Mouse (Mus musculus) heart, embryonic 13.5 days (tissue): Measurements from ENCODE around the gene Notch1. TPM values are rescaled to one million over a fixed set of nuclear protein-coding genes. Genes with fewer than 3 reads are reported as not detected.

Source experiments
- ATAC-seq: fragments of 200-750 bp; cut with Nextera tagmentation; 2 replicates; pipeline ENCODE4 v1.8.0; 2017; ENCODE audit warnings: moderate TSS enrichment; ENCODE audit not compliant: insufficient number of reproducible peaks, low FRiP score, low TSS enrichment; ENCODE audit errors: extremely low read depth
- H3K27ac ChIP-seq: fragments of 300-500 bp; sonication (generic); replicated peaks from 2 replicates; pipeline ENCODE4 v1.5.1; 2015; ENCODE audit warnings: moderate library complexity, mild to moderate bottlenecking, inconsistent platforms
- H3K27me3 ChIP-seq: fragments of 300-500 bp; sonication (generic); replicated peaks from 2 replicates; pipeline ENCODE4 v1.6.1; 2015; ENCODE audit warnings: mild to moderate bottlenecking, inconsistent platforms
- H3K36me3 ChIP-seq: fragments of 300-500 bp; sonication (generic); 2 replicates; pipeline ENCODE4 v1.6.1; 2015; ENCODE audit warnings: mild to moderate bottlenecking, inconsistent platforms
- H3K4me1 ChIP-seq: fragments of 300-500 bp; sonication (generic); 2 replicates; pipeline ENCODE4 v1.6.1; 2015; ENCODE audit warnings: inconsistent platforms
- H3K4me2 ChIP-seq: fragments of 300-500 bp; sonication (generic); 2 replicates; pipeline ENCODE4 v1.6.1; 2015; ENCODE audit warnings: inconsistent platforms, mild to moderate bottlenecking, moderate library complexity
- H3K4me3 ChIP-seq: fragments of 300-500 bp; sonication (generic); 2 replicates; pipeline ENCODE4 v1.5.1; 2015; ENCODE audit warnings: moderate library complexity, mild to moderate bottlenecking, inconsistent platforms
- H3K9ac ChIP-seq: fragments of 300-500 bp; sonication (generic); 2 replicates; pipeline ENCODE4 v1.6.1; 2015; ENCODE audit warnings: inconsistent platforms, mild to moderate bottlenecking, moderate library complexity
- H3K9me3 ChIP-seq: fragments of 300-500 bp; sonication (generic); 2 replicates; pipeline ENCODE4 v1.6.1; 2016; ENCODE audit warnings: inconsistent platforms
- whole genome bisulfite sequencing: fragments of 180-500 bp; shearing (Covaris S2); methylation state at CpG from one replicate; pipeline ENCODE4 v1.1.7; 2015; ENCODE audit warnings: mixed read lengths; 5-methylcytosine and 5-hydroxymethylcytosine counted together
- polyA plus RNA-seq: library from polyadenylated mRNA; unstranded; fragments of >200 nt; fragmentation: Nextera tagmentation; extraction: Ambion mirVana; gene quantifications from 2 replicates; pipeline ENCODE4 v1.2.1, GENCODE M21; 2015

Notch1 gene
- polyA plus RNA-seq, 1 experiment from 2014 or later = 11.4 TPM

GRCm38 (mm10) chr2:26549801-26550200 is 33.3 kb upstream of the Notch1 start:
- Histone ChIP-seq H3K27ac (peak overlapping the region; percentile 22; the same call in 1 of the 2 replicates), H3K4me3 (no peak overlapping the region), H3K36me3 (no peaks in the 10 kb centered on the region), H3K4me2 (no peak overlapping the region), H3K9ac (0 out of 2 replicates have a peak overlapping the region, but pooled peaks have one; percentile 1), H3K27me3 (no peaks in the 10 kb centered on the region), H3K9me3 (no peaks in the 10 kb centered on the region), H3K4me1 (peaks cover 39% of the 10 kb centered on the region)
- 58% methylated on average over 10 of the region's 10 CpGs for WGBS
- no peak for ATAC-seq

- no peak overlapping the region for H3K4me3 ChIP-seq
- no peaks in the 10 kb centered on the region for H3K9me3 ChIP-seq
- 32% methylated on average over 2 of the region's 2 CpGs for WGBS
- H3K36me3 ChIP-seq = no peaks in the 10 kb centered on the region
- peaks cover 58% of the 10 kb centered on the region for H3K4me1 ChIP-seq
- H3K27me3 ChIP-seq = no peaks in the 10 kb centered on the region
- H3K27ac ChIP-seq = no peak overlapping the region
- H3K9ac ChIP-seq = no peak overlapping the region; the same call in 1 of the 2 replicates
- ATAC-seq = no peak
- H3K4me2 ChIP-seq = no peak overlapping the region
Measured at GRCm38 (mm10) chr2:26547481-26547880, 31.0 kb upstream of the Notch1 start.

DNA sequence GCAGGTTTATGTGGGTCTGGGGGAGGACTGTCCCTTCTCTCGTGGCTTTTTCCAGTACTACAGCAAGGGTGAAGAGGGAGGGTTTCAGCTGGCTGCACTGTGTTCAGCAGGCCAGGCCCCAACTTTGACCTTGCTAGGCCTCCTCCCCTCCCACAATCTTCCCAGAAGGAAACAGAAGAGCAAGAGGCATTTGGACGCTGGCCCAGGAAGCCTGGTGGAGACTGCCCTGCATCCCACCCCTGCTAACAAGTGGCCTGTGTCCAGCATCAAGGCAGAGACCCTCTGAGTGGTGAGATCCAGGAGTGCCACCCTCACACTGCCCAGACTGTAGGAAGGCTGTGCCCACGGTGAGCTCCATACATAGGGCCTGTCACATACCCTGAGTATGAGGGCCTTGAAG is 27.8 kb upstream of the Notch1 start:
- H3K4me3 ChIP-seq = no peak overlapping the region
- H3K36me3 ChIP-seq = no peaks in the 10 kb centered on the region
- peak overlapping the region; percentile 33; the same call in 1 of the 2 replicates for H3K9ac ChIP-seq
- H3K9me3 ChIP-seq = no peaks in the 10 kb centered on the region
- peaks cover 38% of the 10 kb centered on the region for H3K4me1 ChIP-seq
- 24% methylated on average over 3 of the region's 3 CpGs for WGBS
- no peak overlapping the region for H3K4me2 ChIP-seq
- peak overlapping the region; percentile 61 for H3K27ac ChIP-seq
- no peaks in the 10 kb centered on the region; the same call in 1 of the 2 replicates for H3K27me3 ChIP-seq
- ATAC-seq = no peak; the same call in 1 of the 2 replicates

GRCm38 (mm10) chr2:26543768-26544167 is 27.3 kb upstream of the Notch1 start:
- 51% methylated on average over 8 of the region's 8 CpGs for WGBS
- Histone ChIP-seq H3K4me3 (no peak overlapping the region), H3K9ac (peak overlapping the region; percentile 33; the same call in 1 of the 2 replicates), H3K27me3 (no peaks in the 10 kb centered on the region; the same call in 1 of the 2 replicates), H3K9me3 (no peaks in the 10 kb centered on the region), H3K27ac (peak overlapping the region; percentile 61), H3K4me2 (no peak overlapping the region), H3K36me3 (no peaks in the 10 kb centered on the region), H3K4me1 (peaks cover 38% of the 10 kb centered on the region)
- no peak for ATAC-seq

- H3K4me3 ChIP-seq = no peak overlapping the region
- no peak overlapping the region for H3K4me2 ChIP-seq
- no peaks in the 10 kb centered on the region for H3K36me3 ChIP-seq
- H3K9ac ChIP-seq = peak overlapping the region; percentile 33; the same call in 1 of the 2 replicates
- peak overlapping the region; percentile 61 for H3K27ac ChIP-seq
- no peak for ATAC-seq
- peaks cover 42% of the 10 kb centered on the region for H3K4me1 ChIP-seq
- H3K9me3 ChIP-seq = no peaks in the 10 kb centered on the region
- no peaks in the 10 kb centered on the region; the same call in 1 of the 2 replicates for H3K27me3 ChIP-seq
- 43% methylated on average over 4 of the region's 4 CpGs for WGBS
Measured at GRCm38 (mm10) chr2:26543155-26543554, 26.7 kb upstream of the Notch1 start.

DNA sequence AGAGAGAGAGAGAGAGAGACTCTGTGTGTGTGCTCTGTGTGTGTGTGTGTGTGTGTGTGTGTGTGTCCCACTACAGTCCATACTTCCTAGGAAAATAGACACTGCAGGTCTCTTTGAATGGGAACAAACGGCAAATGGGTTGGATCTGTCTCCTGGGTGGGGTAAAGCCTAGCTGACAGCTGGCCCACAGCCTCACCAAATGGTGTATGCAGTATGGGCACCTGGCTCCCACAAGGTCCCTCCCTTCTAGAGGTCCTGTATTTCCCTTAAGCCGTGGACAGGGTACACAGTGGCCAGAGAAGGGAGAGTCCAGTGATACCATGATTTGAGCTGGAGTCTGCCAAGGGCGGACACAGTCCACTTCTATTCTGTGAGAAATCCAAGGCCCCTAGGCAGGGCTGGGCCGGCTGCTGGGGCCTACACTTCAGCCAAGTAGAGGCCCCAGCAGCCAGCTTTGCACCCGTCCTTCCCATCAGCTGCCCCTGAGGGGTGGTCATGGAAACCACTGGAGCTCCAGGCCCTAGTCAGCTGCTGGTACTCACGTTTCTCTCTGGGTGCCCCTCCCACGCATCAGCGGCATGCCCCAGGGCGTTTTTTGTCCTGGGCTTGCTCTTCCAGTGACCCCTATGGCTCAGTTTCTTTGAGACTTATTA is 24.9 kb upstream of the Notch1 start:
- Histone ChIP-seq H3K9me3 (no peaks in the 10 kb centered on the region), H3K4me2 (no peak overlapping the region), H3K9ac (peak overlapping the region; percentile 20; the same call in 1 of the 2 replicates), H3K4me1 (peaks cover 33% of the 10 kb centered on the region), H3K36me3 (no peaks in the 10 kb centered on the region), H3K4me3 (no peak overlapping the region), H3K27ac (no peak overlapping the region), H3K27me3 (no peaks in the 10 kb centered on the region; the same call in 1 of the 2 replicates)
- no peak for ATAC-seq
- 46% methylated on average over 9 of the region's 9 CpGs for whole genome bisulfite sequencing

DNA sequence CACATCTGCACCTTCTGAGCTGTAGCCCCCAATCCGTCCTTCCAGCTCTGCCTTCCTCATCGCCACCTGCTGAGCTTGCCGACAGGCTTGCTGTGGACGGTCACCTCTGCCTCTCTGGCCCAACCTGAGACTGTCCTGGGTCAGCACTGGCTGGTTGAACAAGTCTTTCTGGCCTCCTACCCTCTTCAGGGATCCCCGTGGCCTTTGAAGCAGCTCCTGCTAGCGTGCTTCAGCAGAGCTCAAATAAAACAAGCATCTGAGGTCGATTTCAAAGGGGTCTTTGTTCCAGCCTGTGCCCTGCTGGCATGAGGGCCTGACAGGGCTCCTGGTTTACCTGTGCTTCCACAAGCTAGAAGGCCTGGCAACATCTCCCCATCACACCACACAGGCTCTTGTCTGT is 24.3 kb upstream of the Notch1 start:
- WGBS = 51% methylated on average over 7 of the region's 7 CpGs
- no peak overlapping the region for H3K9ac ChIP-seq
- no peak for ATAC-seq

DNA sequence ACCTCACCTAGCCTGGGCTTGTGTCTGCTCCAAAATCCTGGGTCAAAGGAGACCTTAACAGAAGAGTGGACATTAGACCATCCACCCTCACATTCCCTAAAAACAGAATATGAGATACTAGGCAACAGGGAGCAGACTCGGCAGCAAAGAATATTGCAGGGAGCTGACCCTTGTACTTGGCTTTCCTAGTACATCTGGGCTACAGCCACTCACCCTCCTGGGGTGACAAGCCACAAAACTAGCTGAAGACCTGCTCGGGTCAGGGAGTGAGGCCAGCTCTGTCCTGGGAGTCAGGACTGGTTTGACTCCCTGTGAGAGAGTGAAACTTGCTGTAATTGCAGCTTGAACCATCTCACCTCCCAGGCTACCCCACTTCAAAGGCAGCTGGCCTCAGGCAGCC is 23.1 kb upstream of the Notch1 start:
- ATAC-seq = no peak
- H3K4me2 ChIP-seq = no peak overlapping the region

More for the DNA sequence above, 24.3 kb upstream of the Notch1 start:
- Histone ChIP-seq H3K36me3 (no peaks in the 10 kb centered on the region), H3K27ac (no peak overlapping the region), H3K4me2 (no peak overlapping the region), H3K27me3 (no peaks in the 10 kb centered on the region; the same call in 1 of the 2 replicates), H3K4me1 (peaks cover 36% of the 10 kb centered on the region), H3K4me3 (no peak overlapping the region), H3K9me3 (no peaks in the 10 kb centered on the region)

GRCm38 (mm10) chr2:26535517-26536045 is 19.1 kb upstream of the Notch1 start:
- H3K36me3 ChIP-seq = no peaks in the 10 kb centered on the region
- no peak overlapping the region for H3K4me3 ChIP-seq
- H3K4me2 ChIP-seq = no peak overlapping the region
- H3K4me1 ChIP-seq = peaks cover 30% of the 10 kb centered on the region
- 0 out of 2 replicates have a peak overlapping the region, but pooled peaks have one; percentile 15 for H3K27ac ChIP-seq
- H3K9ac ChIP-seq = no peak overlapping the region
- WGBS = 70% methylated on average over 4 of the region's 4 CpGs
- ATAC-seq = no peak
- H3K27me3 ChIP-seq = no peaks in the 10 kb centered on the region; the same call in 1 of the 2 replicates
- H3K9me3 ChIP-seq = no peaks in the 10 kb centered on the region

More for the DNA sequence above, 23.1 kb upstream of the Notch1 start:
- peaks cover 44% of the 10 kb centered on the region for H3K4me1 ChIP-seq
- WGBS = 58% methylated on average over 2 of the region's 2 CpGs
- H3K4me3 ChIP-seq = no peak overlapping the region
- H3K36me3 ChIP-seq = no peaks in the 10 kb centered on the region
- no peaks in the 10 kb centered on the region for H3K9me3 ChIP-seq
- H3K27ac ChIP-seq = no peak overlapping the region
- no peak overlapping the region for H3K9ac ChIP-seq
- H3K27me3 ChIP-seq = no peaks in the 10 kb centered on the region; the same call in 1 of the 2 replicates

DNA sequence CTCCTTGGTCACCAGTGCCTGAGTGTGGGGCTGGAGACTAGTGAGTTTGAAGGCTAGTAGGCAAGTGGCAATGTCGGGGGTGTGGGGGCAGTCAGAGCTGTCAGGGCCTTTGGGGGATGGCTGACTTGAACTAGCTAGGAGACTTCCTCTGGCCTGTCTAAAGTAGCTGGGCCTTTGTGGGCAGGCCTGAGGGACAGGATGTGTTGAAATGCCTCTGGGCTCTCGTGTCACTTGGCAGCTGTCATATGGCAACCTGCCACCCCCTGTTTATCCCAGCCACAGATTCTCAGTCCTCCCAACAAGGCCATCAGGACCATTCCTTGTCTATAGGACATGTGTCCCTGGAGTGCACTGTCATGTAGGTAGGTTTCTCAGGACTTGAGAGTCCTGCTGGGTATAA is 18.2 kb upstream of the Notch1 start:
- H3K9me3 ChIP-seq = no peaks in the 10 kb centered on the region
- no peaks in the 10 kb centered on the region for H3K36me3 ChIP-seq
- H3K27ac ChIP-seq = 0 out of 2 replicates have a peak overlapping the region, but pooled peaks have one; percentile 15
- no peak for ATAC-seq
- H3K27me3 ChIP-seq = no peaks in the 10 kb centered on the region; the same call in 1 of the 2 replicates
- H3K4me2 ChIP-seq = no peak overlapping the region
- H3K9ac ChIP-seq = no peak overlapping the region
- H3K4me3 ChIP-seq = no peak overlapping the region
- WGBS = 37% methylated on average over 2 of the region's 2 CpGs
- peaks cover 31% of the 10 kb centered on the region for H3K4me1 ChIP-seq

GRCm38 (mm10) chr2:26534161-26534560 is 17.7 kb upstream of the Notch1 start:
- H3K4me3 ChIP-seq = no peak overlapping the region
- 73% methylated on average over 3 of the region's 3 CpGs for WGBS
- ATAC-seq = no peak
- H3K27ac ChIP-seq = no peak overlapping the region
- H3K9me3 ChIP-seq = no peaks in the 10 kb centered on the region
- no peaks in the 10 kb centered on the region for H3K36me3 ChIP-seq
- H3K9ac ChIP-seq = no peak overlapping the region
- no peak overlapping the region for H3K4me2 ChIP-seq
- H3K27me3 ChIP-seq = no peaks in the 10 kb centered on the region
- peaks cover 35% of the 10 kb centered on the region for H3K4me1 ChIP-seq
